Mouse (Mus musculus) lung, embryonic 14.5 days (tissue): Measurements from ENCODE around the gene Tmem255b. TPM values are rescaled to one million over a fixed set of nuclear protein-coding genes. Genes with fewer than 3 reads are reported as not detected.
A peak's percentile ranks its signal among the peaks of the same experiment; 100 is the strongest.

Experiments used
- ATAC-seq: fragments of 200-750 bp; cut with Nextera tagmentation; 2 replicates; pipeline ENCODE4 v1.8.0; 2017; ENCODE audit warnings: mild to moderate bottlenecking, moderate TSS enrichment, moderate library complexity; ENCODE audit not compliant: insufficient read depth
- DNase-seq: peaks from one replicate; pipeline ENCODE4 v3.0.0-alpha.2; 2015
- H3K27ac ChIP-seq: fragments of 300-500 bp; sonication (generic); 2 replicates; pipeline ENCODE4 v1.5.1; 2014; ENCODE audit warnings: low read depth, mild to moderate bottlenecking, moderate library complexity
- H3K27me3 ChIP-seq: fragments of 300-500 bp; sonication (generic); 2 replicates; pipeline ENCODE4 v1.6.1; 2014; ENCODE audit warnings: low read length, control low read depth; ENCODE audit not compliant: insufficient read depth
- H3K36me3 ChIP-seq: fragments of 300-500 bp; sonication (generic); 2 replicates; pipeline ENCODE4 v1.6.1; 2014; ENCODE audit warnings: control low read depth; ENCODE audit not compliant: insufficient read depth
- H3K4me1 ChIP-seq: fragments of 300-500 bp; sonication (generic); 2 replicates; pipeline ENCODE4 v1.6.1; 2014; ENCODE audit warnings: antibody characterized with exemption, control low read depth; ENCODE audit not compliant: insufficient read depth
- H3K4me2 ChIP-seq: fragments of 300-500 bp; sonication (generic); 2 replicates; pipeline ENCODE4 v1.6.1; 2014; ENCODE audit warnings: mild to moderate bottlenecking
- H3K4me3 ChIP-seq: fragments of 300-500 bp; sonication (generic); 2 replicates; pipeline ENCODE4 v1.5.1; 2014; ENCODE audit warnings: low read depth, low read length
- H3K9ac ChIP-seq: fragments of 300-500 bp; sonication (generic); 2 replicates; pipeline ENCODE4 v1.6.1; 2014
- H3K9me3 ChIP-seq: fragments of 300-500 bp; sonication (generic); 2 replicates; pipeline ENCODE4 v1.6.1; 2016; ENCODE audit warnings: low read depth, low read length, control low read depth
- CTCF ChIP-seq: IDR thresholded peaks from 2 replicates; pipeline ENCODE4 v1.5.1; 2016; ENCODE audit warnings: antibody characterized with exemption, low read depth
- WGBS: fragments of 180-500 bp; shearing (Covaris S2); extraction: QIAGEN DNeasy Blood & Tissue Kit; methylation state at CpG from one replicate; pipeline ENCODE4 v1.1.7; 2014; 5-methylcytosine and 5-hydroxymethylcytosine counted together
- polyA plus RNA-seq: library from polyadenylated mRNA; unstranded; fragments of >200 nt; fragmentation: Nextera tagmentation; extraction: Ambion mirVana; gene quantifications from 2 replicates; pipeline ENCODE4 v1.2.1, GENCODE M21; 2014

Gene Tmem255b
- polyA plus RNA-seq, 1 experiment from 2014 or later, result 0.59 TPM

DNA sequence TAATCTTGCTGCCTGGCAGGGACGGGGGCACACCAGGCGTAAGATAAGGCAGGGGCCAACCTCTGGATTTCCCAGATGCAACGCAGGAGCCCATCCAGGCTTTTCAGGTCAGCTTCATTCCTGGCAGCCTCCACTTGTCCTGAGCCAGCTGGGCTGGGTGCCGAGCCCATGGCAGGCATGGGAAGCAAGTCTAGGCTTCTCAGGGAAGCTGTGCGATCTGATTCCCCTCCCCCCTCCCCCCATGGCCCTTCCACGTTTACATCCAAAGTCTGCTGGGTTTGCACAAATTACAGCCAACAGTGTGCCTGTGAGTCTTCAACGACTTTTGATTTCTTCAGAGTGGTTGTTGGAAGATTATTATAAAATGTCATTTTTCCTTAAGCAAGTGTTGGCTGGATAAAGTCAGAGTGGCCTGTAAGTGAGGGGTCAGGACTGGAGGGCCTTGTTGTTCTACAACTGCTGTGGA lies 46.1 kb downstream of the Tmem255b start:
- H3K27ac ChIP-seq, result no peak overlapping the region
- 58% methylated on average over 7 of the region's 7 CpGs for WGBS
- H3K9me3 ChIP-seq, result no peaks in the 10 kb centered on the region
- no peak overlapping the region for H3K9ac ChIP-seq
- H3K4me2 ChIP-seq, result no peak overlapping the region
- H3K4me3 ChIP-seq, result no peak overlapping the region
- no peak for TF ChIP-seq CTCF
- H3K27me3 ChIP-seq, result no peaks in the 10 kb centered on the region
- no peaks in the 10 kb centered on the region for H3K36me3 ChIP-seq
- ATAC-seq, result no peak
- H3K4me1 ChIP-seq, result no peaks in the 10 kb centered on the region
- DNase-seq, result no peak

DNA sequence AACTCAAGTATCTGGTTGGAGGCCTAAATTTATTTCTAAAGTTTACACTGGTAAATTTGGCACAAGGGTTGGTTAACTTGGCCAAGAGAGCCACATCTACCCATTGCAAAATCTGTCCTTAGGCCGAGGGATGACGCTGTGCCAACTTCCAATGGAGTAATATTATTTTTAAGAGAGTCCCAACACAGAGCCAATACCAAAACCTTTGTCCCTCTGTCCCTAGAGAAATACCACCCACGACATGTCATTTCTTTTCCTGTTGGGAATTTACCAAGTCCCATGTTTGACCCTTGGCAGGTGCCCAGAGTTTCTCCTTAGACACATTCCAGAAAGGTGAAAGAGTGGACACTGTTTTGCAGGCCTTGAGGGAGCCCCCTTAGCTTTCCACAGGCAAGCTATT lies 46.6 kb downstream of the Tmem255b start:
- H3K9ac ChIP-seq, result no peak overlapping the region
- DNase-seq (no peak), ATAC-seq (no peak)
- no peak overlapping the region for H3K4me3 ChIP-seq
- TF ChIP-seq CTCF, result no peak
- no peak overlapping the region for H3K27ac ChIP-seq
- H3K4me1 ChIP-seq, result no peaks in the 10 kb centered on the region
- no peak overlapping the region for H3K4me2 ChIP-seq
- WGBS, result 82% methylated on average over 3 of the region's 3 CpGs
- H3K36me3 ChIP-seq, result no peaks in the 10 kb centered on the region
- H3K9me3 ChIP-seq, result no peaks in the 10 kb centered on the region
- H3K27me3 ChIP-seq, result no peaks in the 10 kb centered on the region

DNA sequence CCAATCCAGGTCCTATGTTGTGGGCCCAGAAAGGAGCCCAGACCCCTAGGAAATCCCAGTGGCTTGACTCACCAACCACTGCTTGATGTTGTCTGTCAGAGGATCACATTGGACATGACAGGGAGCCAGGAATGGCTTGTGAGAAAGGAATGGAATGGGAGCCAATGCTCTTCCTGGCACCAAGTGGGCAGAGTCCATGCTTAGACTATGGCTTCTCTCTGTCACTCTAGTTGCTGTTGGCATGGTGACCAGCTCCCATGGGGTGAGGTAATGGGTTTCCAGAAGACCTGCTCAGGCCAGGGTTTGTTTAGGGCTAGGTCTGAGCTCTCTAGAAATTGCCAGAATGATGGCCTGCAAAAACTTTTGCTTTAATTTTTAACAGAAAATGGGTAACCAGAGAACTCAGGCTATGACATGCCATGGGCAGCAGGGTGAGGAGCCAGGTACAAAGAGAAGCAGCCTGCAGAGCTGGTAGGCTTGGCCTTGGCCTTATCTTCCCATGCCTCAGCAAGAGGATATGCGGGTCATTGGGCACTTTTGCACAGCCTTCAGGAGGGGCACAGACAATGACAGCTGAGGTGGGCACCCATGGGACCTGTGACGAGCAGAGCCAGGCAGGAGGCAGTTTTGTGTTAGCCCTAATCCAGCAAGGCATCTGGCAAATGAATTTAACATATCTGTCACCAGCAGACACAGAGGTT lies 47.3 kb downstream of the Tmem255b start:
- 77% methylated on average over 2 of the region's 2 CpGs for WGBS
- Histone ChIP-seq H3K9ac (no peak overlapping the region), H3K4me3 (no peak overlapping the region), H3K4me1 (no peaks in the 10 kb centered on the region), H3K9me3 (no peaks in the 10 kb centered on the region), H3K4me2 (no peak overlapping the region), H3K27ac (no peak overlapping the region), H3K36me3 (no peaks in the 10 kb centered on the region), H3K27me3 (no peaks in the 10 kb centered on the region)
- TF ChIP-seq CTCF, result no peak
- DNase-seq (no peak), ATAC-seq (no peak)

DNA sequence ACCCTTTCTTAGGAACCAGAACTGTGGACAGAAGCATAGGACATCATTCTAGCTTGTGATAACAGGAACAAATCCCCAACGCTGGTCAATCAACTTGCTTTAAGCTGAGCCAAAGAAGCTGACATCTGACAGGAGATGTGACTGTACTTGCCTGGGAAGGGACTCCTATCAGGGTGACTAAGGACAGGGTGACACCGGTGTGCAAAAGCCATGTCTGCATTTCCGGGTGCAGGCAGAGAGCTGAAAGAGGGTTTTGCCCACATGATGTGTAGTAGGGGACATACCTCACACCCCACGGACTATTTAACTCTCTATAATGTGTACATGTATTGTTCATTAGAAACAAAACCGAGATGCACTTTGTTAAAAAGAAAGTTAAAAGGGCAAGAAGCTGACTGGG lies 48.2 kb downstream of the Tmem255b start:
- no peaks in the 10 kb centered on the region for H3K4me1 ChIP-seq
- DNase-seq (no peak), ATAC-seq (no peak)
- no peak overlapping the region for H3K27ac ChIP-seq
- WGBS, result 80% methylated on average over 5 of the region's 5 CpGs
- no peak for TF ChIP-seq CTCF
- H3K9ac ChIP-seq, result no peak overlapping the region
- H3K36me3 ChIP-seq, result no peaks in the 10 kb centered on the region
- no peaks in the 10 kb centered on the region for H3K27me3 ChIP-seq
- H3K9me3 ChIP-seq, result no peaks in the 10 kb centered on the region
- no peak overlapping the region for H3K4me2 ChIP-seq
- no peak overlapping the region for H3K4me3 ChIP-seq

DNA sequence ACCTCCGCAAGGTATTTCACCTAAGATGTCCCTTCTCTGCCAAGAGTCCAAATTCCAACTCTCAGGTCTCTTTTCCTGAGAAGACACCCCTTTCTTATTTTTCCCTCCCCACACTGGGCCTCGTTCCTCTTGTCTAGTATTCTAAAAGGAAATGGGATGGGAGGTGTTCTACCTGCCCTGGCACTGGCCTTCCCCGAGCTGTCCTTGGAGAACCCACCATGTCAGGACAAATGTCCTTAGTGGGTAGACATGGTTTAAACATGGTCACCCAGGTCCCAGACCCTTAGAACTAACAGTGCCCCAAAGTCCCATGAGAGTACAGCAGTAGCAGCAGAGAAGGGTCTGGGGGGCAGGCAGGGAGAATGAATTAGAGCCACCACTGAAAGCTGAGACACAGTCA lies 54.4 kb downstream of the Tmem255b start:
- TF ChIP-seq CTCF, result no peak
- no peak overlapping the region for H3K4me2 ChIP-seq
- no peak overlapping the region for H3K27ac ChIP-seq
- ATAC-seq (no peak), DNase-seq (no peak)
- WGBS, result 82% methylated on average over 3 of the region's 3 CpGs
- H3K36me3 ChIP-seq, result no peaks in the 10 kb centered on the region
- peaks cover 8% of the 10 kb centered on the region; the same call in 1 of the 2 replicates for H3K4me1 ChIP-seq
- no peak overlapping the region for H3K4me3 ChIP-seq
- H3K9ac ChIP-seq, result no peak overlapping the region
- peaks cover 14% of the 10 kb centered on the region for H3K27me3 ChIP-seq
- H3K9me3 ChIP-seq, result no peaks in the 10 kb centered on the region

DNA sequence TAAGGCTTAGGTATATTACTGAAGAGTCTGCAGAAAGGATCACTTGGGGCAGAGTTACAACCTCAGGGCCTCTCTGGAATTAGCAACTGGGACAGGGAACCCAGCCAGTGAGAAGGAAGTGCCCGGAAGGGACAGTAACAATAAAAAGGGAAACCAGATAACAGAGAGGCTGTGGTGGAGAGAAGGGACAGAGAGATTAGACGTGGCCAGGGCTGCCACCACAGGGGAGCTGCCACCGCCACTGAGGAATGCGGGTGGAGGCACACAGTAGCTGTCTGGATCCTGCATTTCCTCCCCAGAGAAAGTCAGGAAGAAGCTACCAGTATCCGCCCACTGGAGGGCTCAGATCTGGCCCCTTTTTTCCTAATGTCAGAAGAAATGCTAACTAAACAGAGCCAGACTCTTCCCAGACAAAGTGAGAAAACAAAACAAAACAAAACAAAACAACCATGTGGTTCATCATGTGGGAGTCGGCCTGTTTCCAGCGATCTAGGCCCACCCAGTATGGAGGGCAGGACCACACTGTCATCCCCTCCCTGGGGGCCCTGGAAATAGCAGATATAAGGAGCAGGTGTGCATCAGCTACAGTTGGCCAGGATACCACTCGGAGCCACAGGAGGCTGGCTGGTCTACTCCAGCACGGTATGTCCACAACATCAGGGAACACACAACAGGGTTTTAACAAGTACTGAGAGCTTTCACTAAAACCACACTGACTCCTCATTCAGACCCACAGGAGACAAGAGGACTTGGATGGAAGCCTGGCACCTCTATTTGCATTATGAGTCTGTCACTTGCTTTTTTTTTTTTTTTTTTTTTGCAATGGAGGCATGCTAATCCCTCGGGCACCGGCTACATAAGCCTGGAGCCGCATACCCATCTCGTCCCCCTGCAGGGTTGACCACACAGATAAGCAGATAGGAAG lies 55.3 kb downstream of the Tmem255b start:
- peaks cover 17% of the 10 kb centered on the region for H3K27me3 ChIP-seq
- 42% methylated on average over 13 of the region's 13 CpGs for WGBS
- no peak overlapping the region for H3K4me3 ChIP-seq
- no peak for TF ChIP-seq CTCF
- DNase-seq (peak; percentile 23), ATAC-seq (no peak)
- no peak overlapping the region for H3K9ac ChIP-seq
- no peak overlapping the region for H3K4me2 ChIP-seq
- H3K36me3 ChIP-seq, result no peaks in the 10 kb centered on the region
- H3K27ac ChIP-seq, result no peak overlapping the region; the same call in 1 of the 2 replicates
- H3K9me3 ChIP-seq, result no peaks in the 10 kb centered on the region
- peaks cover 8% of the 10 kb centered on the region; the same call in 1 of the 2 replicates for H3K4me1 ChIP-seq

DNA sequence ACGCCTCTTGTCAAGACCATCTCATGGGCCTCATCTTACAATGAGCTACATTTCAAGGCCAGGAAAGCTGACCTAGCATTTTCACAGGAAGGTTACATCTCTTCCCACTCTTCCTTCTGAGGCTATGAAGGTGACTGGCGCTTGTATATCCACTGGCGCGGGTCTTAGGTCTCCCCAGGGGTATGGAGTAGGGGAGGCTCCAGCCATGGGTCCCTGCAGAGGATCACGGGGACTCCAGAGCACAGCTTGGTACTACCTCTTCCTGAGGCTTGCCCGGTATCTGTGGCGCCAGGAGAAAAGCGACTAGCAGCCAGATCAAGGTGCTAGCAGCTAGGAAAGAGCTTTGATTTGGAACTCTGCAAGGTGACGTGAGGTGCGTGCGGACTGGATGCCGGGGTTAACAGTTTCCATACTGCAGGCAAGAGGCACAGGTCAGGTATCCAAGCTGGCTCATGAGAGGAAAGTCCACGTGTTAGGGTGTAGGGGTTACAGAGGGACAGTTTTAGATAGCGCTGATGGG lies 56.6 kb downstream of the Tmem255b start:
- 77% methylated on average over 14 of the region's 14 CpGs for WGBS
- H3K27me3 ChIP-seq, result peaks cover 17% of the 10 kb centered on the region

More for the DNA sequence above, 56.6 kb downstream of the Tmem255b start:
- H3K27ac ChIP-seq, result no peak overlapping the region
- no peak overlapping the region for H3K9ac ChIP-seq
- no peaks in the 10 kb centered on the region for H3K36me3 ChIP-seq
- no peak for DNase-seq
- no peaks in the 10 kb centered on the region for H3K9me3 ChIP-seq
- peaks cover 8% of the 10 kb centered on the region; the same call in 1 of the 2 replicates for H3K4me1 ChIP-seq
- ATAC-seq, result no peak
- no peak overlapping the region for H3K4me3 ChIP-seq
- no peak overlapping the region for H3K4me2 ChIP-seq
- TF ChIP-seq CTCF, result no peak
